Mouse (Mus musculus): ENCODE results near the gene Zfp148. TPM values are rescaled to one million over a fixed set of nuclear protein-coding genes. Genes with fewer than 3 reads are reported as not detected.

Gene Zfp148
- polyA plus RNA-seq, 1 experiment from 2014 or later = 47.3 TPM

DNA sequence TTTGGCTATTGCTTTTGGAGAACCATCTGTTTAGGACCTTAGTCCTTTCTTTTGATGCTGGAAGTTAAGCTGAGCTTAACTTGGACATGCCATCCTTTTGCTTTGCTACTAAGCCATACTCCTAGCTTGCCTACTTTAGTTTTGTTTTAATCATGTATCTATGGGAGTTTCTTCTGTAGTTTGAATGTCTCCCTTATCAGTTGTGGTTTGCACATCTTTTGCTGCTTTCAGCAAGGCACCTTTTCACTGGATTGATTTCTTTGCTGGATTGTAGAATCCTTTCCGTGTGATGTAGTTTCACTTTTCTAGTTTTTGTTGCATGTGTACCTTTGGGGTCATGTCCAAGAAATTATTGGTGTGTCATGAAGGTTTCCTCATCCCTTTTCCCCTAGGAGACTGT lies 30.0 kb downstream of the Zfp148 start:
- Histone ChIP-seq H3K9me3 (ENCODE audit: control insufficient read depth, low read length) (no peaks in the 10 kb centered on the region), H3K4me2 (ENCODE audit: low read length) (no peak overlapping the region), H3K36me3 (ENCODE audit: control insufficient read depth, insufficient read depth, low read length) (no peaks in the 10 kb centered on the region), H3K9ac (ENCODE audit: low read length) (no peak overlapping the region), H3K4me1 (replicated peaks; ENCODE audit: control insufficient read depth, insufficient read depth, low read length) (peaks cover 13% of the 10 kb centered on the region), H3K27ac (ENCODE audit: low read depth) (no peak overlapping the region), H3K4me3 (ENCODE audit: low read depth, low read length) (no peak overlapping the region), H3K27me3 (replicated peaks; ENCODE audit: control insufficient read depth, insufficient read depth, low read length) (no peaks in the 10 kb centered on the region)
- DNase-seq (ENCODE audit: low spot score) (no peak), ATAC-seq (replicated peaks; ENCODE audit: low FRiP score, low TSS enrichment, low read depth) (no peak)
- WGBS = 89% methylated on average over 1 of the region's 1 CpGs

DNA sequence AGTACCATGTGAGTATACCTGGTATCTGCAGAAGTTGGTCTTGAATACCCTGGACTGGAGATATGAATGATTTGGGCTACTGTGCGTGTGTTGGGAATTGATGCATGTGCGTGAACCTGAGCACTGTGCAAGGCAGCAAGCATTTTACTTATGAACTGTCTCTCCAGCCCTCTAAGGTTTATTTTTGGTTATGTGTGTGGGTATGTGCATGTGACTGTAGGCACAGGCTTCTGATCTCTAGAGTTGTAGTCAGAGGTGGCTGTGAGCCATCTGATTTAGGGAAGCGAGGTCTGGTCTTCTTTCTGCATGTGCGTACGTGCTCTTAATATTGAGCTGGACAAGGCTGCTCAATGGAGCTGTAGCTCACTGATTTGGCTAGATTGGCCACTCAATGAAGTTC lies 33.6 kb downstream of the Zfp148 start:
- H3K27ac ChIP-seq (ENCODE audit: low read depth) = no peak overlapping the region
- DNase-seq (ENCODE audit: low spot score) = peak; percentile 41
- WGBS = 82% methylated on average over 5 of the region's 5 CpGs
- H3K27me3 ChIP-seq (replicated peaks; ENCODE audit: control insufficient read depth, insufficient read depth, low read length) = no peaks in the 10 kb centered on the region
- H3K36me3 ChIP-seq (ENCODE audit: control insufficient read depth, insufficient read depth, low read length) = no peaks in the 10 kb centered on the region
- no peak for ATAC-seq (replicated peaks; ENCODE audit: low FRiP score, low TSS enrichment, low read depth)
- H3K4me3 ChIP-seq (ENCODE audit: low read depth, low read length) = no peak overlapping the region
- H3K9ac ChIP-seq (ENCODE audit: low read length) = no peak overlapping the region
- no peaks in the 10 kb centered on the region for H3K9me3 ChIP-seq (ENCODE audit: control insufficient read depth, low read length)
- H3K4me1 ChIP-seq (replicated peaks; ENCODE audit: control insufficient read depth, insufficient read depth, low read length) = peaks cover 13% of the 10 kb centered on the region
- H3K4me2 ChIP-seq (ENCODE audit: low read length) = no peak overlapping the region

DNA sequence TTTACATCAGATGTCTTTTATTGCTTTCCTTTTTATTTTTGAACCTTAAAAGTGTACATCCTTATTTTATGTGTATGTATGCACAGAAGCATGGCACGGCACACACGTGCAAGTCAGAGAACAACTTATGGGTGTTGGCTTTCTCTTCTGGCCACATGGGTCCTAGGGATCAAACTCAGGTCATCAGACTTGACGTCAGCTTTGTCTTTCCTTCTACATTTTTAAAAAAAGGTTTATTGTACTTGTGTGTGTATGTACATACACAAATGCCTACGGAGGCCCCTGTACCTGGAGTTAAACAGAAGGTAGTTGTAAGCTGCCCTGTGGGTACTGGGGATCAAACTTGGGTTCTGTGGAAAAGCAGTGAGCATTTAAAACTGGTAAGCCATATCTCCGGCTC lies 35.0 kb downstream of the Zfp148 start:
- Histone ChIP-seq H3K4me3 (ENCODE audit: low read depth, low read length) (no peak overlapping the region), H3K9ac (ENCODE audit: low read length) (no peak overlapping the region), H3K27me3 (replicated peaks; ENCODE audit: control insufficient read depth, insufficient read depth, low read length) (no peaks in the 10 kb centered on the region), H3K9me3 (ENCODE audit: control insufficient read depth, low read length) (no peaks in the 10 kb centered on the region), H3K36me3 (ENCODE audit: control insufficient read depth, insufficient read depth, low read length) (no peaks in the 10 kb centered on the region), H3K4me2 (ENCODE audit: low read length) (no peak overlapping the region), H3K4me1 (replicated peaks; ENCODE audit: control insufficient read depth, insufficient read depth, low read length) (peaks cover 13% of the 10 kb centered on the region), H3K27ac (ENCODE audit: low read depth) (no peak overlapping the region)
- no peak for DNase-seq (ENCODE audit: low spot score)
- WGBS = 82% methylated on average over 5 of the region's 5 CpGs
- no peak for ATAC-seq (replicated peaks; ENCODE audit: low FRiP score, low TSS enrichment, low read depth)

DNA sequence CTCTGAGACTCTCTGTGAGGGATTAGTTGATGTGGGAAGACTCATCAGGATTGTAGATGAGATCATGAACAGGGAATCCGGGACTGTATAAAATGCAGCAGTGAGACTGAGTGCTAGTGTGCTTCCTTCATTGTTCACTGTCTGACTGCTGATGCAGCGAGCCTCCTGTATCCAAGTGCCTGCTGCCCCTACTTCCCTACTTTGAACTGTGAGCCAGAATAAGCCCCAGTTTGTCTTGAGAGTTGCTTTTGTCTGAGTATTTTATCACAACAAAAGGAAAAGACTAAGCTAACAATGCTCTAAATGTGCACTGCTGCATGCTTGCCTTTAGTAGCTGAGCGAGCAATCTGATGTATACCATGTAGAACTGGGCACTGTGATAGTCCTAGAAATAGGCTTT lies 47.7 kb downstream of the Zfp148 start:
- Histone ChIP-seq H3K9me3 (ENCODE audit: control insufficient read depth, low read length) (no peaks in the 10 kb centered on the region), H3K4me2 (ENCODE audit: low read length) (no peak overlapping the region), H3K9ac (ENCODE audit: low read length) (no peak overlapping the region), H3K36me3 (ENCODE audit: control insufficient read depth, insufficient read depth, low read length) (peaks cover 48% of the 10 kb centered on the region), H3K4me3 (ENCODE audit: low read depth, low read length) (no peak overlapping the region), H3K27ac (ENCODE audit: low read depth) (no peak overlapping the region), H3K27me3 (replicated peaks; ENCODE audit: control insufficient read depth, insufficient read depth, low read length) (no peaks in the 10 kb centered on the region), H3K4me1 (replicated peaks; ENCODE audit: control insufficient read depth, insufficient read depth, low read length) (no peaks in the 10 kb centered on the region)
- 80% methylated on average over 3 of the region's 3 CpGs for WGBS
- DNase-seq (ENCODE audit: low spot score) (no peak), ATAC-seq (replicated peaks; ENCODE audit: low FRiP score, low TSS enrichment, low read depth) (no peak)

GRCm38 (mm10) chr16:33431660-33432059 lies 51.0 kb downstream of the Zfp148 start:
- H3K9ac ChIP-seq (ENCODE audit: low read length) = no peak overlapping the region
- WGBS = 90% methylated on average over 2 of the region's 2 CpGs
- H3K9me3 ChIP-seq (ENCODE audit: control insufficient read depth, low read length) = no peaks in the 10 kb centered on the region
- H3K4me2 ChIP-seq (ENCODE audit: low read length) = no peak overlapping the region
- no peaks in the 10 kb centered on the region for H3K27me3 ChIP-seq (replicated peaks; ENCODE audit: control insufficient read depth, insufficient read depth, low read length)
- ATAC-seq (replicated peaks; ENCODE audit: low FRiP score, low TSS enrichment, low read depth) (no peak), DNase-seq (ENCODE audit: low spot score) (no peak)
- no peaks in the 10 kb centered on the region for H3K4me1 ChIP-seq (replicated peaks; ENCODE audit: control insufficient read depth, insufficient read depth, low read length)
- peaks cover 48% of the 10 kb centered on the region for H3K36me3 ChIP-seq (ENCODE audit: control insufficient read depth, insufficient read depth, low read length)
- H3K27ac ChIP-seq (ENCODE audit: low read depth) = no peak overlapping the region
- no peak overlapping the region for H3K4me3 ChIP-seq (ENCODE audit: low read depth, low read length)

GRCm38 (mm10) chr16:33441065-33441464 lies 60.4 kb downstream of the Zfp148 start:
- Histone ChIP-seq H3K27me3 (replicated peaks; ENCODE audit: control insufficient read depth, insufficient read depth, low read length) (no peaks in the 10 kb centered on the region), H3K27ac (ENCODE audit: low read depth) (no peak overlapping the region), H3K9ac (ENCODE audit: low read length) (no peak overlapping the region), H3K4me1 (replicated peaks; ENCODE audit: control insufficient read depth, insufficient read depth, low read length) (no peaks in the 10 kb centered on the region), H3K4me3 (ENCODE audit: low read depth, low read length) (no peak overlapping the region), H3K36me3 (ENCODE audit: control insufficient read depth, insufficient read depth, low read length) (peaks cover 23% of the 10 kb centered on the region), H3K9me3 (ENCODE audit: control insufficient read depth, low read length) (no peaks in the 10 kb centered on the region), H3K4me2 (ENCODE audit: low read length) (no peak overlapping the region)
- ATAC-seq (replicated peaks; ENCODE audit: low FRiP score, low TSS enrichment, low read depth) (no peak), DNase-seq (ENCODE audit: low spot score) (no peak)
- WGBS = 86% methylated on average over 6 of the region's 6 CpGs

DNA sequence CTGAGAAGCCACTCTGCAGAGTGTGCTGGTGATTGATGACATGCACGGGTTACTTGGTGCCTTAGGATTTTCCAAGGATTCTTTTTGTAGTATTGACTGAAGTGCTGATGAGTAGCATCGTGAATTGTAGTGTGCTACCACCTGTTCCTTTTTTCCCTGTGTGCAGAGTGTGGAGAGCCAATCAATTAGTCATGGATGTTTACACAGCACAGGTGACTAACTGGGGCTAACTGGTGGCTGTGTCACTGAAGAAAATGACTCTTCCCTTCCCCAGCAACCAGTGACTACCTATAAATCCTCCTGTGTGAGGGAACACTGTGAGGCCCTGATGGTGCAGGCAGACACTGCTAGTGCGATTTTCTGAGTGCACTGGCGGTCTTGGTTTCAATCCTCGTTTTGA lies 66.2 kb downstream of the Zfp148 start:
- H3K27me3 ChIP-seq (replicated peaks; ENCODE audit: control insufficient read depth, insufficient read depth, low read length) = no peaks in the 10 kb centered on the region
- ATAC-seq (replicated peaks; ENCODE audit: low FRiP score, low TSS enrichment, low read depth) (0 out of 2 replicates have a peak, but pooled peaks have one; percentile 55), DNase-seq (ENCODE audit: low spot score) (no peak)
- H3K4me2 ChIP-seq (ENCODE audit: low read length) = no peak overlapping the region
- no peaks in the 10 kb centered on the region for H3K4me1 ChIP-seq (replicated peaks; ENCODE audit: control insufficient read depth, insufficient read depth, low read length)
- H3K9ac ChIP-seq (ENCODE audit: low read length) = no peak overlapping the region
- H3K9me3 ChIP-seq (ENCODE audit: control insufficient read depth, low read length) = no peaks in the 10 kb centered on the region
- WGBS = 41% methylated on average over 5 of the region's 5 CpGs
- 0 out of 2 replicates have a peak, but pooled peaks cover 9% of the 10 kb centered on the region for H3K36me3 ChIP-seq (ENCODE audit: control insufficient read depth, insufficient read depth, low read length)
- H3K4me3 ChIP-seq (ENCODE audit: low read depth, low read length) = no peak overlapping the region
- H3K27ac ChIP-seq (ENCODE audit: low read depth) = no peak overlapping the region; the same call in 1 of the 2 replicates

DNA sequence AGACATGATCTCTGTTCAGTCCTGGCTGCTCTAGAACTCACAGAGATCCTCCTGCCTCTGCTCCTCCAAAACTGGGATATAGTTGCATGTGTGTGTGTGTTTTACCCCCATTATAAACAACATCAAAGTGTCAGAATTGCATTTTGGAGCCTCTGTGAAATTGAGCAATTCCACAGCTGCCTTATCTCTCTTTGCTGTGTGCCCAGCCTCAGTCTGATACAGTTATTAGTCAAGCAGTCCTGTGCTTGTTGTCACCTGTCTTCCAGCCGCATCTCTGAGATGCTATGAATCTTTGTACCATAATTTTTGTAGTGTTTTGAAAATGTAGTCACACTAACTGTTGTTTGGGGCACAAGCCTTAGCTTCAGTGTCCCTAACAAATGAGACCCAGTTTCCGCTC lies 73.2 kb downstream of the Zfp148 start:
- no peaks in the 10 kb centered on the region for H3K27me3 ChIP-seq (replicated peaks; ENCODE audit: control insufficient read depth, insufficient read depth, low read length)
- WGBS = 80% methylated on average over 2 of the region's 2 CpGs
- H3K36me3 ChIP-seq (ENCODE audit: control insufficient read depth, insufficient read depth, low read length) = peaks cover 17% of the 10 kb centered on the region; the same call in 1 of the 2 replicates
- ATAC-seq (replicated peaks; ENCODE audit: low FRiP score, low TSS enrichment, low read depth) (no peak), DNase-seq (ENCODE audit: low spot score) (no peak)
- no peak overlapping the region for H3K9ac ChIP-seq (ENCODE audit: low read length)
- H3K27ac ChIP-seq (ENCODE audit: low read depth) = no peak overlapping the region
- H3K4me3 ChIP-seq (ENCODE audit: low read depth, low read length) = no peak overlapping the region
- no peak overlapping the region for H3K4me2 ChIP-seq (ENCODE audit: low read length)
- no peaks in the 10 kb centered on the region for H3K9me3 ChIP-seq (ENCODE audit: control insufficient read depth, low read length)
- no peaks in the 10 kb centered on the region for H3K4me1 ChIP-seq (replicated peaks; ENCODE audit: control insufficient read depth, insufficient read depth, low read length)

- no peaks in the 10 kb centered on the region for H3K27me3 ChIP-seq (replicated peaks; ENCODE audit: control insufficient read depth, insufficient read depth, low read length)
- 0 out of 2 replicates have a peak, but pooled peaks cover under 1% of the 10 kb centered on the region for H3K9me3 ChIP-seq (ENCODE audit: control insufficient read depth, low read length)
Measured at GRCm38 (mm10) chr16:33454306-33454705, 73.7 kb downstream of the Zfp148 start.

More at GRCm38 (mm10) chr16:33454306-33454705, 73.7 kb downstream of the Zfp148 start:
- no peak overlapping the region for H3K27ac ChIP-seq (ENCODE audit: low read depth)
- H3K4me3 ChIP-seq (ENCODE audit: low read depth, low read length) = no peak overlapping the region
- no peak overlapping the region for H3K9ac ChIP-seq (ENCODE audit: low read length)
- no peaks in the 10 kb centered on the region for H3K4me1 ChIP-seq (replicated peaks; ENCODE audit: control insufficient read depth, insufficient read depth, low read length)
- ATAC-seq (replicated peaks; ENCODE audit: low FRiP score, low TSS enrichment, low read depth) (no peak), DNase-seq (ENCODE audit: low spot score) (no peak)
- peaks cover 19% of the 10 kb centered on the region for H3K36me3 ChIP-seq (ENCODE audit: control insufficient read depth, insufficient read depth, low read length)
- no peak overlapping the region for H3K4me2 ChIP-seq (ENCODE audit: low read length)
- 48% methylated on average over 2 of the region's 2 CpGs for WGBS
